Comparison of ENCODE assay signal across 8 mouse cellular contexts in genomic region chr10:128338948-128339347, GRCm38 (mm10). TPM values are rescaled to one million over a fixed set of nuclear protein-coding genes. Genes with fewer than 3 reads are reported as not detected.
DNase-seq lines count a peak whose midpoint lies in the region.

No protein-coding gene starts in this region.

- 80% methylated on average over 2 of the region's 2 CpGs for WGBS in midbrain, embryonic 10.5 days

- peak; percentile 67 for DNase-seq in gastrocnemius, adult 18-20 months (ENCODE audit: low spot score)
- DNase-seq in gastrocnemius, postnatal 10 days, result no peak
- peak; percentile 42 for DNase-seq in MN1 (ENCODE audit: low spot score)
- peak; percentile 31 to 41 for DNase-seq in heart, postnatal 10 days
- no peak for DNase-seq in midbrain, embryonic 10.5 days (ENCODE audit: low spot score)
- no peak for DNase-seq in retina, postnatal 1 day
- no peak for DNase-seq in frontal cortex, postnatal 36 days (ENCODE audit: low spot score in 2 of 2)
- DNase-seq in right cerebral cortex, postnatal 14 days, result no peak

- H3K9me3 ChIP-seq in midbrain, embryonic 10.5 days (replicated peaks), result no peaks in the 10 kb centered on the region

- H3K4me3 ChIP-seq in midbrain, embryonic 10.5 days, result peak overlapping the region; percentile 90

- peaks cover 32% of the 10 kb centered on the region for H3K4me1 ChIP-seq in midbrain, embryonic 10.5 days

- H3K27ac ChIP-seq in midbrain, embryonic 10.5 days (replicated peaks), result no peak overlapping the region

- intact Hi-C loops in heart, postnatal 10 days (cut with DNase I), result no loop called here

- H3K27me3 ChIP-seq in midbrain, embryonic 10.5 days (ENCODE audit: low read depth, poor library complexity, severe bottlenecking), result no peaks in the 10 kb centered on the region

- H3K36me3 ChIP-seq in midbrain, embryonic 10.5 days, result peaks cover 26% of the 10 kb centered on the region

RNA-seq across cellular contexts. Expression of gene Cs, which starts 1.4 kb away (rescaled TPM):
- total RNA-seq in gastrocnemius, adult 18-20 months (2021), result 100 to 1,000 TPM; 561 to 590 TPM
- 100 to 1,000 TPM; 483 to 549 TPM for total RNA-seq in gastrocnemius, postnatal 10 days (2021)
- total RNA-seq in heart, postnatal 10 days (2021), result 1,000 to 10,000 TPM; 1,017 to 1,070 TPM
- 237 and 248 TPM in 2 replicates for polyA plus RNA-seq in midbrain, embryonic 10.5 days (2016; fragmentation: Nextera tagmentation; extraction: Ambion mirVana)

RNA-seq across cellular contexts. Expression of gene Cnpy2, which starts 16.7 kb away (rescaled TPM):
- 10 to 100 TPM; 46.4 to 48.3 TPM for total RNA-seq in gastrocnemius, adult 18-20 months (2021)
- total RNA-seq in gastrocnemius, postnatal 10 days (2021), result 10 to 100 TPM; 62.5 to 71.7 TPM
- 10 to 100 TPM; 78.3 to 95.1 TPM for total RNA-seq in heart, postnatal 10 days (2021)
- 245 and 259 TPM in 2 replicates for polyA plus RNA-seq in midbrain, embryonic 10.5 days (2016; fragmentation: Nextera tagmentation; extraction: Ambion mirVana)

RNA-seq across cellular contexts. Expression of gene Coq10a, which starts 29.8 kb away (rescaled TPM):
- total RNA-seq in gastrocnemius, adult 18-20 months (2021), result 100 to 1,000 TPM; 388 to 467 TPM
- total RNA-seq in gastrocnemius, postnatal 10 days (2021), result 100 to 1,000 TPM; 170 to 198 TPM
- total RNA-seq in heart, postnatal 10 days (2021), result 100 to 1,000 TPM; 156 to 159 TPM
- 13.2 and 18.8 TPM in 2 replicates for polyA plus RNA-seq in midbrain, embryonic 10.5 days (2016; fragmentation: Nextera tagmentation; extraction: Ambion mirVana)

RNA-seq across cellular contexts. Expression of gene Pan2, which starts 35.8 kb away (rescaled TPM):
- total RNA-seq in gastrocnemius, adult 18-20 months (2021), result 1 to 10 TPM; 3.3 to 3.7 TPM
- 10 to 100 TPM in 1 of 2 experiments, 1 to 10 TPM in 1; 10.0 to 13.9 TPM for total RNA-seq in gastrocnemius, postnatal 10 days (2021)
- total RNA-seq in heart, postnatal 10 days (2021), result 10 to 100 TPM; 16.5 to 17.5 TPM
- 43.3 and 50.2 TPM in 2 replicates for polyA plus RNA-seq in midbrain, embryonic 10.5 days (2016; fragmentation: Nextera tagmentation; extraction: Ambion mirVana)

RNA-seq across cellular contexts. Expression of gene Ankrd52, which starts 38.0 kb away (rescaled TPM):
- 10 to 100 TPM; 44.5 to 47.0 TPM for total RNA-seq in gastrocnemius, adult 18-20 months (2021)
- 10 to 100 TPM; 47.3 to 50.9 TPM for total RNA-seq in gastrocnemius, postnatal 10 days (2021)
- 10 to 100 TPM; 43.1 to 43.7 TPM for total RNA-seq in heart, postnatal 10 days (2021)
- polyA plus RNA-seq in midbrain, embryonic 10.5 days (2016; fragmentation: Nextera tagmentation; extraction: Ambion mirVana), result 9.0 and 9.2 TPM in 2 replicates

Comparison
In these comparisons a context has a peak if more than half of its experiments do, and no peak if none do; other contexts are left out.
1. DNase-seq: peak in gastrocnemius, adult 18-20 months (single experiment), MN1 (single experiment) and heart, postnatal 10 days (2 of 2); none in gastrocnemius, postnatal 10 days (single experiment), midbrain, embryonic 10.5 days (single experiment), retina, postnatal 1 day (single experiment), frontal cortex, postnatal 36 days (0 of 2) and right cerebral cortex, postnatal 14 days (single experiment).